Mouse (Mus musculus): ENCODE measurements around the gene Krt6a. TPM values are rescaled to one million over a fixed set of nuclear protein-coding genes. Genes with fewer than 3 reads are reported as not detected.
"Not testable (repeated sequence)": the region's sequence is repeated elsewhere in the genome, so short reads cannot be mapped to it uniquely, and the experiment has no call there.

Krt6a gene
- polyA plus RNA-seq, 1 experiment: 0.03 TPM

DNA sequence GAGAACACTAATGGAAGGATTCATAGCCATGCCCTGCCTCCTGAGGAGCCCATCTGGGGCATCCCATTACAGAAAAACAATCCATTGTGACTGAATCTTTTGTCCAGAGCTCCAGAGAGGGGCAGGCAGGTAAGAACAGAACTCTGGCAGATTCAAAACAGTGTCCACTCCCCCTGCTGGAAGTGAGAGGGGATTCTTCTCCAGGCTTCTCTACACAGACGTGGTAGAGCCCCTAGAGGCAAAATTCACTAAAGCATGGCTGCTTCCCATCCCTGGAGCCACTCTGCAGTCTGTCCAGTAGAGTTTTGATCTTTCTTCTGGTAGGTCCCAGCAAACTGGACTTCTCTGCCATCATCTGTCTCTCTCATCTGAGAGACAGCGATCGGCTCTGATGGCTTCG, 10.0 kb upstream of the Krt6a start:
- no peak for TF ChIP-seq GATA1 (IDR thresholded peaks at IDR 0.05; ENCODE audit: borderline replicate concordance, low read length)
- TF ChIP-seq FLI1 (IDR thresholded peaks at IDR 0.05; ENCODE audit: low read length): no peak
- Histone ChIP-seq H3K36me3 (replicated peaks; ENCODE audit: low read length) (no peaks in the 10 kb centered on the region), H3K4me3 (replicated peaks) (no peak overlapping the region), H3K9me3 (no peaks in the 10 kb centered on the region), H3K4me1 (no peaks in the 10 kb centered on the region), H3K27me3 (replicated peaks) (peaks cover 30% of the 10 kb centered on the region)

DNA sequence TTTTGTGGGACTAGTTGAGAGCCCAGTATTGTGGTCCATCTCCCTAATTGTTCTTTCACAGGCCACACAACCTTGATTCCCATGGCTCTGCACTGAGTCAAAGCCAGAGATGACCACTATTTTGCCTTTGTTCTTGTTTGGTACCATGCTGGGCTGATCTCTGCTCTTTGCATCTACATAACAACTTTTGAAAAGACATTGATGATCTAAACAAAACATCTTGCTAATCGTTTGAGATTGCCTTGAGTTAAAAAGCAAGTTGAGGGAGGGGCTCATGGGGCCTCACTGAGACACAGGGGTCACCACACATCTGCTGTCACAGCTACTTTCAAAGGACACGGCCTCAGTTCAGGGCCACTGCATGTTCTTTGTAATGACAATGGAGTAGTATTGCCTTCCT, 8.3 kb upstream of the Krt6a start:
- TF ChIP-seq FLI1 (IDR thresholded peaks at IDR 0.05; ENCODE audit: low read length) (no peak), GATA1 (IDR thresholded peaks at IDR 0.05; ENCODE audit: borderline replicate concordance, low read length) (no peak)
- Histone ChIP-seq H3K9me3 (no peaks in the 10 kb centered on the region), H3K36me3 (replicated peaks; ENCODE audit: low read length) (no peaks in the 10 kb centered on the region), H3K27me3 (replicated peaks) (peaks cover 23% of the 10 kb centered on the region), H3K4me1 (no peaks in the 10 kb centered on the region), H3K4me3 (replicated peaks) (no peak overlapping the region)

DNA sequence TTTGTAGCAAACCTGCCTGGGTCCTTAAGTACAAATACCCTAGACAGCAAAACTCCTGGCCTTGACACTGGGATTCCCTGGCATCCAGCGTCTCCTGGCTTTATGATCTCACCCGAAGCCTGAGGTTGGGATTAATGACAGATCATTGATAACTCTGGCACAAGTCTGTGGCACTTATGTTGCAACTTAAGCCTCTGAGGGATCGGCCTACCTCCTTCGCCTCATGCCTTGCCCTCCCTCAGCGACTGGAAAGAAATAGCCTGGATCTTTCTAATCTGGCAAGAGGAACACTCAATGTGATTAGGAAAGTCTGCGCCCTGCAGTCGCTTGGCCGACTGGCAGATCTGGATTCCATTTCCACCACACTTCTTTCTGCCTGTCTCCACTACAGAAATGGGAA, 5.8 kb upstream of the Krt6a start:
- Histone ChIP-seq H3K4me1 (no peaks in the 10 kb centered on the region), H3K27me3 (replicated peaks) (peaks cover 24% of the 10 kb centered on the region), H3K9me3 (no peaks in the 10 kb centered on the region), H3K36me3 (replicated peaks; ENCODE audit: low read length) (no peaks in the 10 kb centered on the region), H3K4me3 (replicated peaks) (no peak overlapping the region)
- TF ChIP-seq FLI1 (IDR thresholded peaks at IDR 0.05; ENCODE audit: low read length) (no peak), GATA1 (IDR thresholded peaks at IDR 0.05; ENCODE audit: borderline replicate concordance, low read length) (no peak)

DNA sequence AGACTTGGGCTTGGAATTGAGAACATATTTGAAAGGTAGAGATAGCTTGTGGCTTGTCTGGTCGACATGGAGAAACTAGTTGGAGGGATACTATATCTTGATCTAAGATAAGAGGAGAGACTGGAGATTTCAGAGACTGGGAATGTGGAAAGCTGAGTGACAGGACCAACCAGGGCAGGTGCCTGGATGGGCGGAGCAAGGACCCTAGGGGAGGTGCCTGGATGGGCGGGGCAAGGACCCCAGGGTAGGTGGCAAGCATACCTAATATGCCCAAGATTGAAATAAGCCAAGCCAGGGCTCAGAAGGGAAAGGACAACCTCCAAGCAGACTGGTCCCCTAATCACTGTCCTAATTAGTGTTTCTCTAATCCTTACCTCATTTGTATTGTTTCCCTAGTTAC, 5.1 kb upstream of the Krt6a start:
- Histone ChIP-seq H3K27me3 (replicated peaks) (peaks cover 25% of the 10 kb centered on the region), H3K4me3 (replicated peaks) (no peak overlapping the region), H3K9me3 (no peaks in the 10 kb centered on the region), H3K4me1 (no peaks in the 10 kb centered on the region), H3K36me3 (replicated peaks; ENCODE audit: low read length) (no peaks in the 10 kb centered on the region)
- TF ChIP-seq FLI1 (IDR thresholded peaks at IDR 0.05; ENCODE audit: low read length): no peak
- no peak for TF ChIP-seq GATA1 (IDR thresholded peaks at IDR 0.05; ENCODE audit: borderline replicate concordance, low read length)

DNA sequence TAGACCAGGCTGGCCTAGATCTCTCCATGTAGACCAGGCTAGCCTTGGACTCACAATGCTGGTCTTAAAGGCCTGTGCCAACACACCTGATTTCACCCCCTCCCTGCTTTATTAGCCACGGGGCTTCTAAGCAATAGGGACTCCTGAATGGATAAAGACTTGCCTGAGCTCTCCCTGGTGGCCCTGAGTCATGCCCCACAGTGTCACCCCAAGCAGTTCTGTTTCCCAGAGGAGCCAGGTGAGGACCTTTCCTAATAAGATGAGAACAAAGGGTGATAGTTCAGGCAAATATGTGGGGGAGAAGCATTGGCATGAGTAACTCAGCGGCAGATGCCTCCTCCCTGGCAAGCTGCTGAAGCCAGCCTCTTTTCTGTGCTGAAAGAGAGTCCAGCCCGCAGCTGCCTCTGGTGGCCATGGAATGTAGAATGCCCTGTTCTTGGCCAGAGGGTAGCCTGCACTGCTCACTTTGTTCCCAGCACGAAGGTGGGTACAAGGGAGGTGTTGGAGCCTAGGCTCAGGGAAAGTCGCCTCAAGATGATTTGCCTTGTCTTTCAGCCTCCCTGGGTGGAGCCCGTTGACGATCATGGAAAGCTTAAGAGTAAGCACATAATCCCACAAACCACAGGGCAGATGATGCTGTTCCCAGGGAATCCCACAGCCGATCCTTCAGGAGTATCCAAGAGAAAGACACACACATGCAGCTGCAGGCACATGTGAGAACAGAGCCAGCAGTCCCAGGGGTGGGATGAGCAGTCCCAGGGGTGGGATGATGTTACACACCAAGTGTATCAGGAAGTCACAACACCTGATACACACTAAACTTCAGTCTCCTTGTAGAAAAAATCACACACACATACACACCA, 3.5 kb upstream of the Krt6a start:
- TF ChIP-seq FLI1 (IDR thresholded peaks at IDR 0.05; ENCODE audit: low read length) (no peak), GATA1 (IDR thresholded peaks at IDR 0.05; ENCODE audit: borderline replicate concordance, low read length) (no peak)

DNA sequence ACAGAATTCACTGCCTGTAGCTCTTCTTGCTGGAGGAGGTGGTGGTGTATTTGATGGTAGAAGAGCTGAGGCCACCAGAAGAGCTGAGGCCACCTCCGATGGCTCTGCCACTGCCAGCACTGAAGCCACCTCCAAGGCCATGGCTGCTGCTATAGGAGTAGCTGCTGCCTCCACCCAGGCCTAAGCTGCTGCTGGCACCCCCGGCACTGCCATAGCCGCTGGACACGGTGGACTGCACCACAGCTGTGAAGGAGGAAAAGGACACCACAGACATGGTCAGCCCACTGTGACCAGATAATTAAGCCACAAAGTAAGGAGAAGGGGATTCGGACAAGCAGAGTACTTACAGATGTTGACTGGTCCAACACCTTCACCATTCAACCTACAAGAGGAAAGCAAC, 3.6 kb downstream of the Krt6a start:
- not testable (repeated sequence) for H3K36me3 ChIP-seq (replicated peaks; ENCODE audit: low read length); H3K4me3 ChIP-seq (replicated peaks); H3K4me1 ChIP-seq; H3K9me3 ChIP-seq
- peaks cover 11% of the 10 kb centered on the region for H3K27me3 ChIP-seq (replicated peaks)

More for the DNA sequence above, 3.5 kb upstream of the Krt6a start:
- Histone ChIP-seq H3K9me3 (no peaks in the 10 kb centered on the region), H3K4me3 (replicated peaks) (no peak overlapping the region), H3K4me1 (no peaks in the 10 kb centered on the region), H3K36me3 (replicated peaks; ENCODE audit: low read length) (no peaks in the 10 kb centered on the region), H3K27me3 (replicated peaks) (peaks cover 25% of the 10 kb centered on the region)

DNA sequence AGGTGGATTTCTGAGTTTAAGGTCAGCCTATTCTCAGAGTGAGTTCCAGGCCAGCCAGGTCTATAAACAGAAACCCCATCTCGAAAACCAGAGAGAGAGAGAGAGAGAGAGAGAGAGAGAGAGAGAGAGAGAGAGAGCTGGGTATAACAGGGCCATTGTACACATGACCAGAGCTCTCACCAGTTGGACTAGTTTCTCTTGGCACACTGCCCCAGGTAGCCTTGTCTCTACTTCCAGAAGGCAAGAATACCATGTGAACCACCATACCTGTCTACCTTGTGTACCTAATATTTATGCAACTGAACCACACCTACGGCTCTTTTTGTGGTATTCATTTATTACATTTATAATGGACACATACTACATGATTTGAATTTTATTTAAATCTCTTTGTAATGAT, 5.9 kb downstream of the Krt6a start:
- Histone ChIP-seq H3K27me3 (replicated peaks) (peaks cover 3% of the 10 kb centered on the region), H3K36me3 (replicated peaks; ENCODE audit: low read length) (no peaks in the 10 kb centered on the region), H3K4me3 (replicated peaks) (no peak overlapping the region), H3K4me1 (no peaks in the 10 kb centered on the region), H3K9me3 (no peaks in the 10 kb centered on the region)
- no peak for TF ChIP-seq GATA1 (IDR thresholded peaks at IDR 0.05; ENCODE audit: borderline replicate concordance, low read length)
- no peak for TF ChIP-seq FLI1 (IDR thresholded peaks at IDR 0.05; ENCODE audit: low read length)

DNA sequence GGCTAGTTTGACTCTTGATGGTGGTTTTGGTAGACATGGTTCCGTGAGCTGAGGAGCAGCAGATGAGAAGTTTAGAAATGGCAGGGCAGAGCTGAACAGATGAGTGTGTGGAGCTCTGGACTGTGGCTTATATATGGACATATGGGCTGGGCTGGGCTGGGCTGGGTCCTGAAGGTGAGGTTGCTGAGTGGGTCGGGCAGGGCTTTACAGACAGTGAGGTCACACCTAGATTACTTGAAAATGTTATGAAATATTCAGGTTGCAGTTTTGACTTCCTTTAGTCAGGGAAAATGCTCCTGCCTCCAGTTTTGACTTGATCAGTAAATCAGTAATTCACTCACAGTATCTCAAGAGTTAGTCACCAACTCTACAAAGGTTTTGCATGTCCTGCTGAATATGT, 13.9 kb downstream of the Krt6a start, which contains the start of gene Krt6b:
Gene Krt6b, minus strand, starts transcription at position 101 of the 400 bp plus-strand sequence.
- peaks cover 6% of the 10 kb centered on the region for H3K27me3 ChIP-seq (replicated peaks)
- H3K4me3 ChIP-seq (replicated peaks): no peak within 1 kb of the TSS
- H3K36me3 ChIP-seq (replicated peaks; ENCODE audit: low read length): no peaks in the 10 kb centered on the region
- TF ChIP-seq GATA1 (IDR thresholded peaks at IDR 0.05; ENCODE audit: borderline replicate concordance, low read length) (no peak), FLI1 (IDR thresholded peaks at IDR 0.05; ENCODE audit: low read length) (no peak)
- H3K4me1 ChIP-seq: no peaks in the 10 kb centered on the region
- no peaks in the 10 kb centered on the region for H3K9me3 ChIP-seq

DNA sequence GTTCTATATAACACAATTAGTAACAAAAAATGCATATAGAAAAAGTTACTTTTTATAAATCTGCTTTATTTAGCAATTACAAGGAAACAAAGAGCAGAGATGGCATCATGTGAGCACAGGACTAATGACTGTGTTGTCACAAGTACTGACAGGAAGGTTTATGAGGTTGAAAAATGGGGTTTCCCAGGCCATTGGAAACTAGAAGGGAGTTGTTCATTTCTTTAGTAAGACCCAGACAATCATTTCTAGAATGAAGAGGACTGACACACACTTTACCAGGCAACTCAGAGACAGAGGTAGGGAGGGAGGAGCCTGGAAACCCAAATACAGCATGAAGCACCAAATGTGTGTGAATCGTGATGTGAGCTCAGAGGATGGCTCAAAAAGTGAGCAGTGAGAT, 18.1 kb downstream of the Krt6a start:
- no peaks in the 10 kb centered on the region for H3K36me3 ChIP-seq (replicated peaks; ENCODE audit: low read length)
- TF ChIP-seq GATA1 (IDR thresholded peaks at IDR 0.05; ENCODE audit: borderline replicate concordance, low read length) (no peak), FLI1 (IDR thresholded peaks at IDR 0.05; ENCODE audit: low read length) (no peak)
- no peaks in the 10 kb centered on the region for H3K9me3 ChIP-seq
- no peaks in the 10 kb centered on the region for H3K4me1 ChIP-seq
- H3K27me3 ChIP-seq (replicated peaks): peaks cover 6% of the 10 kb centered on the region
- no peak overlapping the region for H3K4me3 ChIP-seq (replicated peaks)

DNA sequence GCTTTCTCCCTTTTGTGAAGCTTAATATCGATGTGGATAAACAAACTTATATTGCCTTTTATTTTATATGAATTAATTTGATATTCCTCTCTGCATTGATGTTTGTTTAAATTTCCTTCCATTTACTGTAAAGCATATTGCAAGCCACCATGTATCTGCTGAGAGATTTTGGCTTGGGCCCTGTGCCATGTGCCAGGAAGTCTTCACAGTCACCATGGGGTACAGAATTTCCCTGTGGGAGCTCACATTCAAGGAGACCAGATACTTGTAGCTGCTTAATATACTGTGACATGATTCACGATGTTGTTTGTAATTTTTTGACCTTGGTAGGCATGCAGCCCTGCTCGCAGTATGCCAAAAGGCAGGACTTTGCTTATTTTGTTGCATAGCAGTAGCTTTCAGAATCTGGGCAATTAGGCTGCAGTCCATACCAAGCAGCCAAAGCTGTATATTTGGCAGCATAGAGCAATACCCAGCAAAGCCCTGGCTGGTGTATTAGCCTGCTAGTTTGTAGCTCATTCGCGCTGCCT, 41.3 kb downstream of the Krt6a start:
- Histone ChIP-seq H3K27me3 (replicated peaks) (peaks cover 3% of the 10 kb centered on the region), H3K4me1 (no peaks in the 10 kb centered on the region), H3K9me3 (no peaks in the 10 kb centered on the region; the same call in 1 of the 2 replicates), H3K36me3 (replicated peaks; ENCODE audit: low read length) (no peaks in the 10 kb centered on the region), H3K4me3 (replicated peaks) (no peak overlapping the region)
- TF ChIP-seq FLI1 (IDR thresholded peaks at IDR 0.05; ENCODE audit: low read length) (no peak), GATA1 (IDR thresholded peaks at IDR 0.05; ENCODE audit: borderline replicate concordance, low read length) (no peak)

Measured in megakaryocyte, embryonic 14.5 days (primary cell).